Mouse (Mus musculus): ENCODE data around the gene Sh3pxd2a. TPM values are rescaled to one million over a fixed set of nuclear protein-coding genes. Genes with fewer than 3 reads are reported as not detected.

The Sh3pxd2a gene
- polyA plus RNA-seq, 1 experiment from 2014 or later, result 7.4 TPM

- 58% methylated on average over 4 of the region's 4 CpGs for WGBS
- no peak overlapping the region for H3K4me2 ChIP-seq (ENCODE audit: low read depth, low read length)
Measured at GRCm38 (mm10) chr19:47311162-47311561, 153.0 kb downstream of the Sh3pxd2a start.

DNA sequence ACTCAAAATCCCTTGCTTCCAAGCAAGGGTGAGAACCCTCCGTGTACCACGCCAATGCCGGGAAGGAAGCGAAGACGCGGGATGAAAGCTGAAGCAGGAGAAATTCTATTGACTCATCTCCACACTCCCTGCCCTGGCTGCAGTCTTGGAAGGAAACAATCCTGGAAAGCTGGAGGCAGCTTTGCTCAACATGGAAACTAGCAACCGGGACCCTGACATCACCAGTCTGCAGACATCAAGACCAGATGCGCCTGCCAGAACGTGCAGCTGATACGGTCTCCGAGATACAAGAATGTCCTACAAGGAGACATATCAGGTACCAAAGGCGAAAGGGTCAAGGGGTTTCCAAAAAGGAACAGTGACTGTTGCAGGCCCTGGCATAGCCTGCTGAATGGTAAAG, 154.4 kb downstream of the Sh3pxd2a start:
- Histone ChIP-seq H3K27me3 (ENCODE audit: control insufficient read depth, insufficient read depth, low read length) (no peaks in the 10 kb centered on the region), H3K9me3 (replicated peaks; ENCODE audit: control insufficient read depth, low read length) (no peaks in the 10 kb centered on the region), H3K27ac (replicated peaks; ENCODE audit: low read depth, low read length) (no peak overlapping the region), H3K4me3 (ENCODE audit: low read depth, low read length) (no peak overlapping the region), H3K36me3 (replicated peaks; ENCODE audit: control insufficient read depth, insufficient read depth, low read depth, low read length) (no peaks in the 10 kb centered on the region; the same call in 1 of the 2 replicates), H3K9ac (replicated peaks; ENCODE audit: low read length) (no peak overlapping the region), H3K4me2 (ENCODE audit: low read depth, low read length) (no peak overlapping the region), H3K4me1 (ENCODE audit: control insufficient read depth, insufficient read depth, low read length) (peaks cover 7% of the 10 kb centered on the region)
- DNase-seq (ENCODE audit: low spot score), result no peak
- 91% methylated on average over 12 of the region's 12 CpGs for WGBS
- no peak for ATAC-seq (replicated peaks; ENCODE audit: insufficient number of reproducible peaks, low FRiP score, low TSS enrichment, low read depth)

More at GRCm38 (mm10) chr19:47311162-47311561, 153.0 kb downstream of the Sh3pxd2a start:
- DNase-seq (ENCODE audit: low spot score) (no peak), ATAC-seq (replicated peaks; ENCODE audit: insufficient number of reproducible peaks, low FRiP score, low TSS enrichment, low read depth) (no peak)
- H3K27me3 ChIP-seq (ENCODE audit: control insufficient read depth, insufficient read depth, low read length), result no peaks in the 10 kb centered on the region
- H3K36me3 ChIP-seq (replicated peaks; ENCODE audit: control insufficient read depth, insufficient read depth, low read depth, low read length), result no peaks in the 10 kb centered on the region; the same call in 1 of the 2 replicates
- no peak overlapping the region for H3K9ac ChIP-seq (replicated peaks; ENCODE audit: low read length)
- H3K4me3 ChIP-seq (ENCODE audit: low read depth, low read length), result no peak overlapping the region
- no peaks in the 10 kb centered on the region for H3K9me3 ChIP-seq (replicated peaks; ENCODE audit: control insufficient read depth, low read length)
- H3K4me1 ChIP-seq (ENCODE audit: control insufficient read depth, insufficient read depth, low read length), result peaks cover 10% of the 10 kb centered on the region
- no peak overlapping the region for H3K27ac ChIP-seq (replicated peaks; ENCODE audit: low read depth, low read length)

- Histone ChIP-seq H3K27ac (replicated peaks; ENCODE audit: low read depth, low read length) (no peak overlapping the region), H3K4me3 (ENCODE audit: low read depth, low read length) (no peak overlapping the region), H3K4me1 (ENCODE audit: control insufficient read depth, insufficient read depth, low read length) (peaks cover 10% of the 10 kb centered on the region), H3K9ac (replicated peaks; ENCODE audit: low read length) (no peak overlapping the region), H3K36me3 (replicated peaks; ENCODE audit: control insufficient read depth, insufficient read depth, low read depth, low read length) (no peaks in the 10 kb centered on the region; the same call in 1 of the 2 replicates), H3K9me3 (replicated peaks; ENCODE audit: control insufficient read depth, low read length) (no peaks in the 10 kb centered on the region), H3K4me2 (ENCODE audit: low read depth, low read length) (no peak overlapping the region), H3K27me3 (ENCODE audit: control insufficient read depth, insufficient read depth, low read length) (no peaks in the 10 kb centered on the region)
- DNase-seq (ENCODE audit: low spot score) (no peak), ATAC-seq (replicated peaks; ENCODE audit: insufficient number of reproducible peaks, low FRiP score, low TSS enrichment, low read depth) (no peak)
- WGBS, result 92% methylated on average over 8 of the region's 8 CpGs
Measured at GRCm38 (mm10) chr19:47306917-47307315, 157.3 kb downstream of the Sh3pxd2a start.

- Histone ChIP-seq H3K9me3 (replicated peaks; ENCODE audit: control insufficient read depth, low read length) (no peaks in the 10 kb centered on the region), H3K27ac (replicated peaks; ENCODE audit: low read depth, low read length) (no peak overlapping the region), H3K36me3 (replicated peaks; ENCODE audit: control insufficient read depth, insufficient read depth, low read depth, low read length) (no peaks in the 10 kb centered on the region; the same call in 1 of the 2 replicates), H3K27me3 (ENCODE audit: control insufficient read depth, insufficient read depth, low read length) (no peaks in the 10 kb centered on the region), H3K4me2 (ENCODE audit: low read depth, low read length) (no peak overlapping the region), H3K4me1 (ENCODE audit: control insufficient read depth, insufficient read depth, low read length) (peaks cover 9% of the 10 kb centered on the region), H3K4me3 (ENCODE audit: low read depth, low read length) (no peak overlapping the region), H3K9ac (replicated peaks; ENCODE audit: low read length) (no peak overlapping the region)
- ATAC-seq (replicated peaks; ENCODE audit: insufficient number of reproducible peaks, low FRiP score, low TSS enrichment, low read depth) (no peak), DNase-seq (ENCODE audit: low spot score) (no peak)
- 93% methylated on average over 14 of the region's 14 CpGs for WGBS
Measured at GRCm38 (mm10) chr19:47306128-47306916, 157.9 kb downstream of the Sh3pxd2a start.

GRCm38 (mm10) chr19:47305401-47305800, 158.8 kb downstream of the Sh3pxd2a start:
- WGBS, result 91% methylated on average over 10 of the region's 10 CpGs
- Histone ChIP-seq H3K4me3 (ENCODE audit: low read depth, low read length) (no peak overlapping the region), H3K36me3 (replicated peaks; ENCODE audit: control insufficient read depth, insufficient read depth, low read depth, low read length) (no peaks in the 10 kb centered on the region; the same call in 1 of the 2 replicates), H3K9ac (replicated peaks; ENCODE audit: low read length) (no peak overlapping the region), H3K4me1 (ENCODE audit: control insufficient read depth, insufficient read depth, low read length) (peaks cover 9% of the 10 kb centered on the region), H3K27me3 (ENCODE audit: control insufficient read depth, insufficient read depth, low read length) (no peaks in the 10 kb centered on the region), H3K4me2 (ENCODE audit: low read depth, low read length) (no peak overlapping the region), H3K27ac (replicated peaks; ENCODE audit: low read depth, low read length) (no peak overlapping the region), H3K9me3 (replicated peaks; ENCODE audit: control insufficient read depth, low read length) (no peaks in the 10 kb centered on the region)
- ATAC-seq (replicated peaks; ENCODE audit: insufficient number of reproducible peaks, low FRiP score, low TSS enrichment, low read depth) (no peak), DNase-seq (ENCODE audit: low spot score) (no peak)

- H3K27me3 ChIP-seq (ENCODE audit: control insufficient read depth, insufficient read depth, low read length), result no peaks in the 10 kb centered on the region
- H3K36me3 ChIP-seq (replicated peaks; ENCODE audit: control insufficient read depth, insufficient read depth, low read depth, low read length), result no peaks in the 10 kb centered on the region; the same call in 1 of the 2 replicates
- no peak for ATAC-seq (replicated peaks; ENCODE audit: insufficient number of reproducible peaks, low FRiP score, low TSS enrichment, low read depth)
- DNase-seq (ENCODE audit: low spot score), result no peak
- H3K4me1 ChIP-seq (ENCODE audit: control insufficient read depth, insufficient read depth, low read length), result peaks cover 9% of the 10 kb centered on the region
- no peak overlapping the region for H3K4me3 ChIP-seq (ENCODE audit: low read depth, low read length)
- H3K4me2 ChIP-seq (ENCODE audit: low read depth, low read length), result no peak overlapping the region
- WGBS, result 85% methylated on average over 5 of the region's 5 CpGs
- no peak overlapping the region for H3K27ac ChIP-seq (replicated peaks; ENCODE audit: low read depth, low read length)
- no peak overlapping the region for H3K9ac ChIP-seq (replicated peaks; ENCODE audit: low read length)
- H3K9me3 ChIP-seq (replicated peaks; ENCODE audit: control insufficient read depth, low read length), result no peaks in the 10 kb centered on the region
Measured at GRCm38 (mm10) chr19:47304170-47304745, 159.9 kb downstream of the Sh3pxd2a start.

- 85% methylated on average over 10 of the region's 10 CpGs for WGBS
- ATAC-seq (replicated peaks; ENCODE audit: insufficient number of reproducible peaks, low FRiP score, low TSS enrichment, low read depth), result no peak
Measured at GRCm38 (mm10) chr19:47303128-47303527, 161.1 kb downstream of the Sh3pxd2a start.

More at GRCm38 (mm10) chr19:47303128-47303527, 161.1 kb downstream of the Sh3pxd2a start:
- Histone ChIP-seq H3K4me3 (ENCODE audit: low read depth, low read length) (no peak overlapping the region), H3K27ac (replicated peaks; ENCODE audit: low read depth, low read length) (no peak overlapping the region), H3K4me1 (ENCODE audit: control insufficient read depth, insufficient read depth, low read length) (peaks cover 9% of the 10 kb centered on the region), H3K9me3 (replicated peaks; ENCODE audit: control insufficient read depth, low read length) (no peaks in the 10 kb centered on the region), H3K4me2 (ENCODE audit: low read depth, low read length) (no peak overlapping the region), H3K9ac (replicated peaks; ENCODE audit: low read length) (no peak overlapping the region), H3K27me3 (ENCODE audit: control insufficient read depth, insufficient read depth, low read length) (no peaks in the 10 kb centered on the region), H3K36me3 (replicated peaks; ENCODE audit: control insufficient read depth, insufficient read depth, low read depth, low read length) (no peaks in the 10 kb centered on the region; the same call in 1 of the 2 replicates)
- DNase-seq (ENCODE audit: low spot score), result no peak

Data from embryonic facial prominence, embryonic 11.5 days (tissue).